Mouse (Mus musculus) CD4-positive, CD25-positive, alpha-beta regulatory T cell (primary cell): ENCODE results near the gene Myh8. TPM values are rescaled to one million over a fixed set of nuclear protein-coding genes. Genes with fewer than 3 reads are reported as not detected.

Experiments
- polyA plus RNA-seq: library from polyadenylated mRNA; unstranded; fragments of 100-300 nt; shearing (Covaris generic); gene quantifications from one replicate; pipeline ENCODE4 v1.2.1, GENCODE M21; 2017

The Myh8 gene
- polyA plus RNA-seq = 0.05 TPM

DNA sequence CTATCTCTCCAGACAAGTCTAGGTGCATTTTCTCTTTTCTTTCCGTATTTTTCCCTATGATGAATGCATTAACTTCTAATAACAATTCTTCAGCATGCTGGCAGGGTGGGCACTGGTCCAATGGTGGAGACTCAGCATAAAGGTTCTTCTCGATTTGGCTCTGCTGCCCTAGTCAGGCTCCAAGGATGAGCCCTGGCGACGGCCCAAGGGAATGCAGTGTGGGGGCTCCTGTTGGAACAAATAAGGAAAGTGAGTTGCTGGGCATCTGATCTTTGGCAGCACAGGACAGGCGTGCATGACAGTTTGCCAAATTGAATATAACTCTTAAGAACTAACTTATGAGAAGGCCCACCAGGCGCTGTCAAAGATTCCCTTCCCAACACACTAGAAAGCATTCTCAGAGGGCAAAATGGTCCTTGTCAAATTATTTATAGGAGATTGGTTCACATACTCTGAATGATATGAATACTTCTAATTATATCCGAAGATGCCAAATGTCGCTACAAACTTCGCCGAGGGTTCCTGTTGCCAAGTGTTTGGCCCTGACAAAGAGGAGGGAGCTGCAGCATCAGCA lies at the start of gene Myh8:
TSS of gene Myh8 (plus strand) at position 524 of the 574 bp plus-strand sequence.

GRCm38 (mm10) chr11:67237481-67238079 lies 39.3 kb upstream of the Myh8 start, which contains the start of gene Myh4:
Gene Myh4 (plus strand): TSS chr11:67238029.

DNA sequence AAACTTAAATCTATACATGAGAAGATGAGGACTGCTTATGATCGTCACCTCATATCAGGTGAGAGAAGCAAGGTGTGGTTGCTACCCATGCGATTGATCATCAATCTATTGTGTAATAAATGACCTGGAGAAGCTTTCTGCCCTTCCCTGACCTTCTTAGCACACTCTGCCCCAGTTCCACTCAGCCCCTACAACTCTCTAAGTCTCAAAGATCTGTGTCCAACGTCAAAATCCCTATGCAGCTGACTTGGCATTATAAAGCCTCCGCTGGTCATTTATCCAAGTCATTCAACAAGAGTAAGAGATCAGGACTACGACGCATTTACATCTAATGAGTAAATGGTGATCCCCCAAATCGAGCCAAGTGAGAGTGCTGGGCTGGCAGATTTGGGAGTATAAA lies 44.4 kb downstream of the Myh8 start, which contains the start of gene Myh13:
TSS of gene Myh13 (plus strand) at position 301 of the 400 bp plus-strand sequence.

Other genes starting within 250 kb of the Myh8 start
- 52.7 TPM for gene Adprm, start 224.5 kb upstream of the Myh8 start, polyA plus RNA-seq
- gene Sco1, start 224.5 kb upstream of the Myh8 start, polyA plus RNA-seq = 11.7 TPM
- gene Myh3, start 198.8 kb upstream of the Myh8 start, polyA plus RNA-seq = 0.14 TPM
- gene Myh2, start 106.1 kb upstream of the Myh8 start, polyA plus RNA-seq = not detected
- not detected for gene Myh1, start 77.1 kb upstream of the Myh8 start, polyA plus RNA-seq
- gene Myh4, start 39.1 kb upstream of the Myh8 start, polyA plus RNA-seq = not detected
- gene Myh13, start 44.5 kb downstream of the Myh8 start, polyA plus RNA-seq = not detected
- 0.32 TPM for gene Gas7, start 178.3 kb downstream of the Myh8 start, polyA plus RNA-seq